Mouse (Mus musculus): ENCODE data around the gene Nup107.

- TF ChIP-seq POLR2A (IDR thresholded peaks at IDR 0.05; ENCODE audit: insufficient read depth, low read length) (no peak), CTCF (IDR thresholded peaks at IDR 0.05; ENCODE audit: low read depth, low read length) (no peak), EP300 (IDR thresholded peaks at IDR 0.05; ENCODE audit: insufficient read depth, low read depth, low read length) (no peak)
Observed at GRCm38 (mm10) chr10:117737075-117737474, 55.4 kb downstream of the Nup107 start.
